Mouse (Mus musculus): ENCODE measurements around the gene Sema3d.

DNA sequence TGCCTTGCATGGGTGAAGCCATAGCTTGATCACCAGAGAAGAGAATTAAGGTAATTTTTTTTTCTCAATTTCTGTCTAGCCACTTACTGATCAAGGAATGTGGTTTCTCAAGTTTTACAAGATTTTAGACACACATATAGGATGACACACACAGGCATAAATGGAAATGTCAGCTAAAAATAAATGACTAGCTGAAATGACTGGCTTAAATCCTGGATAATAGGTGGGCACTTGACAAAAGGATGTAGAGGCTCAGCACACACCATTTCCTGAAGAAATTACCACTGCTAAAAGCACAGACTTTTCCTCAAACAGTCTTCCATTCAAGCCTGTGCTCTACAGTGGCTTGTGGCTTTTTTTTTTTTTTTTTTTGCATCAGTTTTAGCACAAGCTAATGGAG, 21.0 kb downstream of the Sema3d start:
- TF ChIP-seq CTCF (IDR thresholded peaks at IDR 0.05; ENCODE audit: low read depth, low read length): no peak
- TF ChIP-seq GATA1 (IDR thresholded peaks at IDR 0.05; ENCODE audit: borderline replicate concordance, low read length): no peak
